In the genomic region with DNA sequence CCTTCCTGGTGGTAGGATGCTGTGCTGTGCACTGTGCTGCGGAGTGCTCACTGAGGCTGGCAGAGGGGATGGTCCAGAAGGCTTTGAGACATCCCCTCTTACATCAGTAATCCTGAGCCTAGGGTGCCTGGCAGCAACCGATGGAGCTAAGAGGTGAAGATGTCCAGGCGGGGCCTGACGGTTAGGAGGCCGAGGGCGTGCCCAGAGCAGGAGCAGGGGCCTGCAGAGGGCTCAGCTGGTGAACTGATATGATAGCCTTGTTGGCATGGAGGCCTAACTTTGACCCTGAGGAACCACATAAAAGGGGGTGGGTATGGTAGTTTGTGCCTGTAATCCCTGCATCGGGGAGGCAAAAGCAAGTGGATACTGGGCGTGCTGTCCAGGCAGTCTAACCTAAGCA, we compare ENCODE assay signal across 20 mouse cellular contexts. TPM values are rescaled to one million over a fixed set of nuclear protein-coding genes. Genes with fewer than 3 reads are reported as not detected.
DNase-seq lines count a peak whose midpoint lies in the region; ATAC-seq and TF ChIP-seq lines count a peak whose summit lies in the region.
"Had no signal": no experiment of that assay in that cellular context is flagged by ENCODE, and none has a peak within 500 bp of the region (broad histone marks: within the 10 kb centered on the region; RNA-seq: fewer than 3 reads in every experiment).

No protein-coding gene starts in this region.

- no peak overlapping the region for H3K27ac ChIP-seq in liver, embryonic 14.5 days
- no peak overlapping the region for H3K27ac ChIP-seq in liver, embryonic 11.5 days (ENCODE audit: low read depth, low read length)
- H3K27ac ChIP-seq in intestine, embryonic 15.5 days: no peak overlapping the region
- H3K27ac ChIP-seq: forebrain, embryonic 13.5 days; heart, embryonic 10.5 days; hindbrain, embryonic 15.5 days had no signal

- no peak overlapping the region for H3K9ac ChIP-seq in liver, embryonic 14.5 days (replicated peaks)
- H3K9ac ChIP-seq in liver, embryonic 11.5 days (ENCODE audit: low read depth, low read length): no peak overlapping the region
- H3K9ac ChIP-seq in intestine, embryonic 15.5 days: no peak overlapping the region
- H3K9ac ChIP-seq: forebrain, embryonic 13.5 days; forebrain, postnatal 0 days; hindbrain, embryonic 15.5 days had no signal

- H3K36me3 ChIP-seq in liver, embryonic 14.5 days (replicated peaks; ENCODE audit: control insufficient read depth, insufficient read depth, low read depth): no peaks in the 10 kb centered on the region
- H3K36me3 ChIP-seq in liver, embryonic 11.5 days (ENCODE audit: control insufficient read depth, insufficient read depth, low read length): no peaks in the 10 kb centered on the region
- no peaks in the 10 kb centered on the region for H3K36me3 ChIP-seq in intestine, embryonic 15.5 days
- H3K36me3 ChIP-seq: heart, embryonic 10.5 days; hindbrain, embryonic 15.5 days had no signal

- no peaks in the 10 kb centered on the region for H3K27me3 ChIP-seq in liver, embryonic 14.5 days (ENCODE audit: control insufficient read depth, insufficient read depth, low read length)
- H3K27me3 ChIP-seq in liver, embryonic 11.5 days (replicated peaks; ENCODE audit: control insufficient read depth, insufficient read depth, low read length): no peaks in the 10 kb centered on the region
- no peaks in the 10 kb centered on the region for H3K27me3 ChIP-seq in intestine, embryonic 15.5 days (replicated peaks)
- H3K27me3 ChIP-seq: forebrain, embryonic 13.5 days; hindbrain, embryonic 15.5 days had no signal

- H3K4me2 ChIP-seq in liver, embryonic 14.5 days (ENCODE audit: low read depth): no peak overlapping the region
- H3K4me2 ChIP-seq in liver, embryonic 11.5 days: no peak overlapping the region
- H3K4me2 ChIP-seq in intestine, embryonic 15.5 days (replicated peaks): no peak overlapping the region
- H3K4me2 ChIP-seq: forebrain, embryonic 13.5 days; hindbrain, embryonic 15.5 days had no signal

- peak; percentile 81 for DNase-seq in heart, adult 11 months
- no peak for DNase-seq in heart, postnatal 14 days
- DNase-seq in liver, embryonic 14.5 days (ENCODE audit: low read depth in 3 of 3, low spot score in 3 of 3): no peak
- DNase-seq in liver, embryonic 11.5 days (ENCODE audit: low spot score): no peak
- no peak for DNase-seq in T-cell, adult 2 months (ENCODE audit: low spot score)
- no peak for DNase-seq in spleen, postnatal 36 days (ENCODE audit: low spot score in 2 of 2)
- DNase-seq: adrenal gland, postnatal 14 days; cerebellum, adult 18-20 months; cerebellum, adult 9-11 months; cerebellum, postnatal 36 days; forebrain, postnatal 0 days; gastrocnemius, postnatal 36 days; heart, adult 18-20 months; heart, postnatal 10 days had no signal

- no peak for TF ChIP-seq CTCF in liver, embryonic 14.5 days (IDR thresholded peaks at IDR 0.05; ENCODE audit: low read depth)

- no peaks in the 10 kb centered on the region for H3K9me3 ChIP-seq in liver, embryonic 14.5 days (ENCODE audit: control insufficient read depth, low read length)
- H3K9me3 ChIP-seq in liver, embryonic 11.5 days (ENCODE audit: control insufficient read depth, low read length): no peaks in the 10 kb centered on the region
- H3K9me3 ChIP-seq in intestine, embryonic 15.5 days: no peaks in the 10 kb centered on the region
- H3K9me3 ChIP-seq: forebrain, embryonic 13.5 days; heart, embryonic 10.5 days; hindbrain, embryonic 15.5 days had no signal

- H3K4me1 ChIP-seq in liver, embryonic 14.5 days (replicated peaks; ENCODE audit: control insufficient read depth in 2 of 2, insufficient read depth in 2 of 2, low read length in 1 of 2): peaks cover 0 to 15% of the 10 kb centered on the region in 2 experiments; a peak in 3 of 4 replicates
- peaks cover 4% of the 10 kb centered on the region for H3K4me1 ChIP-seq in liver, embryonic 11.5 days (replicated peaks; ENCODE audit: control insufficient read depth, insufficient read depth, low read length)
- peaks cover 22% of the 10 kb centered on the region; the same call in 1 of the 2 replicates for H3K4me1 ChIP-seq in intestine, embryonic 15.5 days (replicated peaks)

- peak; percentile 55; the same call in 1 of the 2 replicates for ATAC-seq in liver, embryonic 14.5 days (ENCODE audit: insufficient read depth)
- ATAC-seq in liver, embryonic 11.5 days (replicated peaks; ENCODE audit: low FRiP score): no peak
- ATAC-seq in intestine, embryonic 15.5 days: peak; percentile 34; the same call in 1 of the 2 replicates
- peak; percentile 40; the same call in 1 of the 2 replicates for ATAC-seq in megakaryocyte-erythroid progenitor cell, adult 5-6 weeks (replicated peaks; ENCODE audit: low FRiP score, low TSS enrichment, poor library complexity, severe bottlenecking)
- ATAC-seq: activated CD4-positive, CD25-positive, alpha-beta regulatory T cell, adult 4 months; forebrain, embryonic 13.5 days; forebrain, postnatal 0 days had no signal

- TF ChIP-seq EP300 in liver, embryonic 14.5 days (IDR thresholded peaks at IDR 0.05; ENCODE audit: low read depth): no peak

- intact Hi-C loops in heart, postnatal 14 days (cut with DNase I): no loop called here

- whole genome bisulfite sequencing in liver, embryonic 14.5 days (ENCODE audit: insufficient replicate concordance): 61% methylated on average over 8 of the region's 8 CpGs
- 82% methylated on average over 8 of the region's 8 CpGs for WGBS in liver, embryonic 11.5 days
- WGBS in intestine, embryonic 15.5 days: 62% methylated on average over 8 of the region's 8 CpGs

- H3K4me3 ChIP-seq in liver, embryonic 14.5 days (ENCODE audit: insufficient read depth in 1 of 2, low read depth in 2 of 2, low read length in 2 of 2): no peak overlapping the region
- no peak overlapping the region for H3K4me3 ChIP-seq in liver, embryonic 11.5 days (ENCODE audit: low read depth, low read length)
- H3K4me3 ChIP-seq in intestine, embryonic 15.5 days (replicated peaks): no peak overlapping the region
- H3K4me3 ChIP-seq: forebrain, embryonic 13.5 days; heart, embryonic 10.5 days; hindbrain, embryonic 15.5 days had no signal

RNA-seq across cellular contexts. Expression of a gene that starts 54.8 kb away (rescaled TPM):
- total RNA-seq in heart, postnatal 14 days (2021): 100 to 1,000 TPM; 541 to 546 TPM
- polyA plus RNA-seq in liver, embryonic 14.5 days (2012; rRNA removed): 61.0 and 69.5 TPM in 2 replicates
- 105 and 124 TPM in 2 replicates for polyA plus RNA-seq in liver, embryonic 14.5 days (2014; fragmentation: Nextera tagmentation; extraction: Ambion mirVana)
- polyA plus RNA-seq in liver, embryonic 11.5 days (2014; fragmentation: Nextera tagmentation; extraction: Ambion mirVana): 326 TPM in 2 replicates
- polyA plus RNA-seq in intestine, embryonic 15.5 days (2015; fragmentation: Nextera tagmentation; extraction: Ambion mirVana): 474 and 475 TPM in 2 replicates
- 290 and 302 TPM in 2 replicates for total RNA-seq in megakaryocyte-erythroid progenitor cell, adult 5-6 weeks (2014; fragmentation: Nextera tagmentation)
- 475 and 509 TPM in 2 replicates for total RNA-seq in megakaryocyte-erythroid progenitor cell, adult 5-6 weeks (2017)
